Mouse (Mus musculus): ENCODE measurements at regions not wholly inside any gene's neighbourhood (a gene's known extent, or its start where the extent isn't known, plus 50 kb on each side); places are given as distances from the start of the nearest gene placed in this dataset.

- DNase-seq (ENCODE audit: low read depth, low spot score), result no peak
These were observed 324.3 kb downstream of the Qk start for GRCm38 (mm10) chr17:9995321-9995720.

- DNase-seq (ENCODE audit: low read depth, low spot score), result peak; percentile 17
These were observed 321.2 kb upstream of the Pabpc6 start for GRCm38 (mm10) chr17:9990744-9991143.

- no peak for DNase-seq (ENCODE audit: low read depth, low spot score)
These were observed 311.8 kb upstream of the Pabpc6 start for GRCm38 (mm10) chr17:9981273-9981672.

- DNase-seq (ENCODE audit: low read depth, low spot score), result no peak
These were observed 307.4 kb upstream of the Pabpc6 start for GRCm38 (mm10) chr17:9976866-9977421.

GRCm38 (mm10) chr17:9975995-9976394 lies 306.5 kb upstream of the Pabpc6 start:
- DNase-seq (ENCODE audit: low read depth, low spot score), result no peak

- DNase-seq (ENCODE audit: low read depth, low spot score), result no peak
These were observed 305.6 kb upstream of the Pabpc6 start for GRCm38 (mm10) chr17:9975153-9975552.

GRCm38 (mm10) chr17:9967988-9968387 lies 298.5 kb upstream of the Pabpc6 start:
- no peak for DNase-seq (ENCODE audit: low read depth, low spot score)

GRCm38 (mm10) chr17:9962893-9963436 lies 293.4 kb upstream of the Pabpc6 start:
- DNase-seq (ENCODE audit: low read depth, low spot score), result no peak

- no peak for DNase-seq (ENCODE audit: low read depth, low spot score)
These were observed 279.6 kb upstream of the Pabpc6 start for GRCm38 (mm10) chr17:9948985-9949667.

- no peak for DNase-seq (ENCODE audit: low read depth, low spot score)
These were observed 278.1 kb upstream of the Pabpc6 start for GRCm38 (mm10) chr17:9947609-9948008.

GRCm38 (mm10) chr17:9944513-9944912 lies 275.0 kb upstream of the Pabpc6 start:
- DNase-seq (ENCODE audit: low read depth, low spot score), result no peak

- DNase-seq (ENCODE audit: low read depth, low spot score), result no peak
These were observed 272.7 kb upstream of the Pabpc6 start for GRCm38 (mm10) chr17:9942171-9942570.

GRCm38 (mm10) chr17:9939576-9939975 lies 270.1 kb upstream of the Pabpc6 start:
- no peak for DNase-seq (ENCODE audit: low read depth, low spot score)

- no peak for DNase-seq (ENCODE audit: low read depth, low spot score)
These were observed 268.9 kb upstream of the Pabpc6 start for GRCm38 (mm10) chr17:9938426-9938825.

- DNase-seq (ENCODE audit: low read depth, low spot score), result no peak
These were observed 267.7 kb upstream of the Pabpc6 start for GRCm38 (mm10) chr17:9937211-9937610.

GRCm38 (mm10) chr17:9932186-9932585 lies 262.7 kb upstream of the Pabpc6 start:
- no peak for DNase-seq (ENCODE audit: low read depth, low spot score)

GRCm38 (mm10) chr17:9931526-9931925 lies 262.0 kb upstream of the Pabpc6 start:
- DNase-seq (ENCODE audit: low read depth, low spot score), result no peak

GRCm38 (mm10) chr17:9929448-9930088 lies 260.1 kb upstream of the Pabpc6 start:
- DNase-seq (ENCODE audit: low read depth, low spot score), result no peak

- no peak for DNase-seq (ENCODE audit: low read depth, low spot score)
These were observed 258.2 kb upstream of the Pabpc6 start for GRCm38 (mm10) chr17:9927724-9928123.

- DNase-seq (ENCODE audit: low read depth, low spot score), result no peak
These were observed 256.8 kb upstream of the Pabpc6 start for GRCm38 (mm10) chr17:9926308-9926707.

GRCm38 (mm10) chr17:9921326-9921725 lies 251.8 kb upstream of the Pabpc6 start:
- no peak for DNase-seq (ENCODE audit: low read depth, low spot score)

- no peak for DNase-seq (ENCODE audit: low read depth, low spot score)
These were observed 247.5 kb upstream of the Pabpc6 start for GRCm38 (mm10) chr17:9917031-9917430.

GRCm38 (mm10) chr17:9910856-9911255 lies 241.3 kb upstream of the Pabpc6 start:
- DNase-seq (ENCODE audit: low read depth, low spot score), result no peak

Measured in telencephalon, adult 2 months (tissue).